Mouse (Mus musculus) cerebellum, adult 9-10 months (tissue): ENCODE measurements around the gene Tet1.
A peak's percentile ranks its signal among the peaks of the same experiment; 100 is the strongest.
"Not testable (repeated sequence)": the region's sequence is repeated elsewhere in the genome, so short reads cannot be mapped to it uniquely, and the experiment has no call there.

Experiments used
- DNase-seq: peaks from one replicate; pipeline ENCODE4 v3.0.0; 2022

The Tet1 gene

GRCm38 (mm10) chr10:62843787-62844491 is 64.9 kb downstream of the Tet1 start:
- DNase-seq, result no peak

- no peak for DNase-seq
Measured at GRCm38 (mm10) chr10:62841901-62842447, 66.8 kb downstream of the Tet1 start.

GRCm38 (mm10) chr10:62840687-62841086 is 68.1 kb downstream of the Tet1 start:
- no peak for DNase-seq

GRCm38 (mm10) chr10:62837987-62838386 is 70.8 kb downstream of the Tet1 start:
- DNase-seq, result no peak

- no peak for DNase-seq
Measured at GRCm38 (mm10) chr10:62832783-62833182, 76.0 kb downstream of the Tet1 start.

GRCm38 (mm10) chr10:62831546-62831945 is 77.2 kb downstream of the Tet1 start:
- DNase-seq, result no peak

GRCm38 (mm10) chr10:62824474-62824873 is 84.3 kb downstream of the Tet1 start:
- no peak for DNase-seq

- DNase-seq, result no peak
Measured at GRCm38 (mm10) chr10:62823431-62823830, 85.4 kb downstream of the Tet1 start.

- no peak for DNase-seq
Measured at GRCm38 (mm10) chr10:62810010-62810409, 98.8 kb downstream of the Tet1 start.

- no peak for DNase-seq
Measured at GRCm38 (mm10) chr10:62808766-62809165, 100.0 kb downstream of the Tet1 start.

- DNase-seq, result no peak
Measured at GRCm38 (mm10) chr10:62808316-62808715, 100.5 kb downstream of the Tet1 start.

- DNase-seq, result no peak
Measured at GRCm38 (mm10) chr10:62804106-62804505, 104.7 kb downstream of the Tet1 start.

GRCm38 (mm10) chr10:62803296-62803695 is 105.5 kb downstream of the Tet1 start:
- DNase-seq, result no peak

GRCm38 (mm10) chr10:62794221-62794620 is 114.6 kb downstream of the Tet1 start:
- DNase-seq, result peak; percentile 29

- no peak for DNase-seq
Measured at GRCm38 (mm10) chr10:62793091-62793453, 115.7 kb downstream of the Tet1 start.

GRCm38 (mm10) chr10:62792177-62793090 is 116.4 kb downstream of the Tet1 start, which contains the start of gene Ccar1:
Gene Ccar1, minus strand, starts transcription at chr10:62792286.
- DNase-seq, result peak; percentile 99

- DNase-seq, result peak; percentile 52
Measured at GRCm38 (mm10) chr10:62791251-62792176, 117.3 kb downstream of the Tet1 start.

- not testable (repeated sequence) for DNase-seq
Measured at GRCm38 (mm10) chr10:62781776-62782175, 127.0 kb downstream of the Tet1 start.
